Mouse (Mus musculus) forebrain, embryonic 13.5 days (tissue): ENCODE data around the gene Tmem74b. TPM values are rescaled to one million over a fixed set of nuclear protein-coding genes. Genes with fewer than 3 reads are reported as not detected.

Experiments used
- ATAC-seq: fragments of 200-750 bp; cut with Nextera tagmentation; 2 replicates; pipeline ENCODE4 v1.8.0; 2017
- H3K27ac ChIP-seq: fragments of 300-500 bp; sonication (generic); 2 replicates; pipeline ENCODE4 v1.5.1; 2015; ENCODE audit warnings: inconsistent platforms, mild to moderate bottlenecking, moderate library complexity
- H3K27me3 ChIP-seq: fragments of 300-500 bp; sonication (generic); 2 replicates; pipeline ENCODE4 v1.6.1; 2015; ENCODE audit warnings: mild to moderate bottlenecking, inconsistent platforms
- H3K36me3 ChIP-seq: fragments of 300-500 bp; sonication (generic); 2 replicates; pipeline ENCODE4 v1.6.1; 2015; ENCODE audit warnings: mild to moderate bottlenecking, inconsistent platforms; ENCODE audit not compliant: poor library complexity, severe bottlenecking
- H3K4me1 ChIP-seq: fragments of 300-500 bp; sonication (generic); 2 replicates; pipeline ENCODE4 v1.6.1; 2015; ENCODE audit warnings: inconsistent platforms
- H3K4me2 ChIP-seq: fragments of 300-500 bp; sonication (generic); 2 replicates; pipeline ENCODE4 v1.6.1; 2015; ENCODE audit warnings: inconsistent platforms, mild to moderate bottlenecking, moderate library complexity
- H3K4me3 ChIP-seq: fragments of 300-500 bp; sonication (generic); 2 replicates; pipeline ENCODE4 v1.5.1; 2015; ENCODE audit warnings: mild to moderate bottlenecking, inconsistent platforms
- H3K9ac ChIP-seq: fragments of 300-500 bp; sonication (generic); 2 replicates; pipeline ENCODE4 v1.6.1; 2015; ENCODE audit warnings: mild to moderate bottlenecking, inconsistent platforms
- H3K9me3 ChIP-seq: fragments of 300-500 bp; sonication (generic); replicated peaks from 2 replicates; pipeline ENCODE4 v1.6.1; 2016; ENCODE audit warnings: inconsistent platforms
- WGBS: fragments of 180-500 bp; shearing (Covaris S2); methylation state at CpG from one replicate; pipeline ENCODE4 v1.1.7; 2015; 5-methylcytosine and 5-hydroxymethylcytosine counted together
- polyA plus RNA-seq: library from polyadenylated mRNA; unstranded; fragments of >200 nt; fragmentation: Nextera tagmentation; extraction: Ambion mirVana; gene quantifications from 2 replicates; pipeline ENCODE4 v1.2.1, GENCODE M21; 2015

Tmem74b gene
- 13.3 and 16.9 TPM in 2 replicates for polyA plus RNA-seq

DNA sequence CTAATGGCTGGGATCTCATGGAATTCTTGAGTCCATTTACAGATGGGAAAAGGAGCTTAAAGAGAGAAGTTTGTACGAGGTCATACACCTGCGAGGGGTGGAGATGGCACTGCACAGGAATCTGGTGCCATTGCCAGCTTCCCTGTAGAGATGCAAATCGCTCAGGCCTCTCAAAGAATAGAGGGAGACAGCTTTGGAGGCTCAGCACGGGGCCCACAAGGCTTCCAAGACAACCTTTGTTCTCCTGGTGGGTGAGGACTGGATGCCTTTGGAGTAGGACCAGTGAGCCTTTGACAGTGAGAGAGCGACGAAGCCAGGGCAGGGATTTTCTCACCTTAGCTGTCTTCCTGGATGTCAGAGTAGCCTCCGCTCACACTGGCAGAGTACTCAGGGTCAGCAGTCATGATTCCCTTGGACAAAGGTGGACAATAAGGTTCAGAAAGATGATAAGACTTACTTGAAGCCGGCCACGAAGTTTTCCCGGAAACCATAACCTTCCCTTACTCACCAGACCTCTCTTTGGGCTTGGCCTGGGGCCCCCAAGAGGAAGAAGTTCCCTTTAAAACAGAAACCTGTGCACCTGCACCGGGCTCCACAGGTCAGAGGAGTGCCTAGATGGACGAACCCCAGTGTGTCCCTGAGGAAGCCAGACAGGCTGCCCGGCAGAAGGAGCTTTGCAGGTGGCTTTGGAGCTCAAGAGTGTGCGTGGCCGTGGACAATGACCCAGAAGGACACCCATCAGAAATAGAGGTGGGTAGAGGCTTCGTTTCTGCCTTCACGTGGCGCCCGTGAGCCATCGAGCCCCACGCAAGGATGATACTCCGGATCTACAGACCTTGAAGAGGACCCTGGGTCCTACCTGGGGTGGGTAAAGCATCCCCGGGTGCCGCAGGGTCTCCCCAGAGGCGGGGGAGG, at the start of gene Tmem74b:
Gene Tmem74b (plus strand): TSS at position 778 of the 915 bp plus-strand sequence.
- Histone ChIP-seq H3K4me1 (peaks cover 20% of the 10 kb centered on the region), H3K36me3 (peaks cover 6% of the 10 kb centered on the region; the same call in 1 of the 2 replicates)
- ATAC-seq, result no peak; the same call in 1 of the 2 replicates

DNA sequence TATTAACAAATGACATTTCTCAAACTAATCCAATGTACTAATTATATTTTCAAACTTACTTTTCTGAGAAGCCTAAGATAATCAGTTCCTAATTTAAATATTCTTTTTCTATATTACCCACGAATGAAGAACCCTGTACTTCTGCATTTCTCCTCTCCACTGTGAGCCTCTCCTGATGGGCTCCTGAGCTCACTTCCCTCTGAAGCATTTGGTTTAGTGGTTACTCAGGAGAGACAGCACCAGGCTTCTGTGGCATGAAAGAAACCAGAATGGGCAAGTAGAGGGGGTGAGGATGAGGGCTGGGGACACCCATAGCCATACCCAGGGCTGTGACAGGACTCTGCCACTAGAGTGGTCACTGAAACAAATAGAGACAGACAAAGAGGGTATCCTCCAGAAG, 49.8 kb upstream of the Tmem74b start:
- Histone ChIP-seq H3K27ac (no peak overlapping the region), H3K9me3 (no peaks in the 10 kb centered on the region), H3K36me3 (no peaks in the 10 kb centered on the region), H3K9ac (no peak overlapping the region), H3K4me1 (no peaks in the 10 kb centered on the region), H3K4me3 (no peak overlapping the region), H3K4me2 (no peak overlapping the region), H3K27me3 (no peaks in the 10 kb centered on the region)
- no peak for ATAC-seq
- 71% methylated on average over 1 of the region's 1 CpGs for WGBS

More for the DNA sequence above, at the start of gene Tmem74b:
- H3K4me3 ChIP-seq, result peak within 1 kb of the TSS; percentile 80
- no peaks in the 10 kb centered on the region for H3K9me3 ChIP-seq
- peak within 1 kb of the TSS; percentile 92 for H3K9ac ChIP-seq
- peak within 1 kb of the TSS; percentile 94 for H3K4me2 ChIP-seq
- 4% methylated on average over 23 of the region's 25 CpGs for WGBS
- peak within 1 kb of the TSS; percentile 44 for H3K27ac ChIP-seq
- H3K27me3 ChIP-seq, result peaks cover 6% of the 10 kb centered on the region; the same call in 1 of the 2 replicates

DNA sequence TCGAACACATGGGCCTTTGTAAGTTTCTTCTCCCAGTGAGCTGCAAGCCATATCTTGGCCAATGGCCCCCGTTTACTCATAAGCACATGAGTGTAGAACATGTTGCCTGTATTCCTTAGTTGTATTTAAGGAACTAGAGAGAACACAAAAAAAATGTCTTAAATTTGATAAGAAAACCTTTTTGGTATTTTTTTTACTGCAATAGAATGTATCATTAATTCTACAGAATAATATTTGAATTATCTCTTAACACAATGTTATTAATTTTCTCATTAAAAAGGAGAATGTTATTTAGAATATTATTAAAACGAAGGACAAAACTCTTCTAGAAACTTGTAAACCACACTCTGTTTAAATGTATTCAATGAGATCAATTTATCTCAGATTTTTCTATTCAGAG, 33.4 kb upstream of the Tmem74b start, which contains the start of gene Rad21l:
Gene Rad21l (minus strand): TSS at position 101 of the 400 bp plus-strand sequence.
- ATAC-seq, result no peak
- H3K4me3 ChIP-seq, result no peak within 1 kb of the TSS
- 73% methylated on average over 3 of the region's 3 CpGs for WGBS
- no peaks in the 10 kb centered on the region for H3K36me3 ChIP-seq
- no peak within 1 kb of the TSS for H3K27ac ChIP-seq
- H3K9me3 ChIP-seq, result no peaks in the 10 kb centered on the region
- H3K4me2 ChIP-seq, result no peak within 1 kb of the TSS
- H3K4me1 ChIP-seq, result no peaks in the 10 kb centered on the region
- H3K27me3 ChIP-seq, result peaks cover 4% of the 10 kb centered on the region; the same call in 1 of the 2 replicates
- H3K9ac ChIP-seq, result no peak within 1 kb of the TSS

DNA sequence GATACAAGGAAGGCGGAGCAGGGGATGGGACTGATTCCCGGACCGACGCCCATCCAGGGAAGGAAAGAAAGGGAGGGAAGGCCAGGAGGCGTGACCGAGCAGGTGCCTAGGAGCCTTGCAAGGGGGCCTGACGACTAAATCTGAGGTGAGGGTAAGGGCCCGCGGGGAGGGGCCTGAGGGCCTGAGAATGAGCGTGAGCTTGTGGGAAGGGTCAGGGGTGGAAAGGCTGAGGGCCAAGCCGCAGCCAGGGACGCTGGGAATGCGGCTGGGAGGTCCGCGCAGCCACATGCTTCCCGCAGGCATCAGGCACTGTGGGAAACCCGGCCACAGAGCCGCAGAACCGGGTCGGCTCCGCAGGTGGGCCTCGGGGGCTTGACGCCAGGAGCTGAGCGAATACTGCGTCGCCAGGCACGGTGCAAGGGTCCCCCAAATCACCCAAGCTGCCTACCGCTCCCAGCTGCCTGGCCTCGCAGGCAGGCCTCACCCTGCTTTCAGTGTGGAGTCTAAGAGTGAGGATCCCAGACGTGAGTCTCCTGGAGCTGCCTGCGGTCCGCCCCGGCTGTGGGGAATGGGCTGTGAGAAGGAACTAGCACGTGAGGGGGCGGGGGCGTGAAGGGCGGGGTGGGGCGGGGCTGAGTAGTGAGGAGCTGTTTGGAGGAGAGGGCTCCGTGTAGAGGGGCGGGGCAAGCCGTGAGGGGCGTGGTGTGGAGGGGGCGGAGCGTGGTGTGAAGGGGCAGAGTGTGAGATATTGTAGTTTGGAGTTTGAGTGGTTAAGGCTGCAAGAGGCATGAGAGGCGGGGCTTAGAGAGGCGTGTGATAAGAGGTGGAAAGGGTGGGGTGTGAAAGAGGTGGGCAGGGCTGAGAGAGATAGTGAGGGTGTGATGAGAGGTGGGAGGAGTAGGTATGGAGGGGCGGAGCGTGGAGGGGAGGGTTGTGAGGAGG, 31.5 kb upstream of the Tmem74b start:
- 39% methylated on average over 46 of the region's 48 CpGs for WGBS
- Histone ChIP-seq H3K9ac (no peak overlapping the region), H3K4me3 (peak overlapping the region; percentile 0; the same call in 1 of the 2 replicates), H3K4me2 (peak overlapping the region; percentile 33), H3K4me1 (no peaks in the 10 kb centered on the region), H3K27ac (no peak overlapping the region), H3K27me3 (peaks cover 4% of the 10 kb centered on the region; the same call in 1 of the 2 replicates), H3K36me3 (no peaks in the 10 kb centered on the region), H3K9me3 (no peaks in the 10 kb centered on the region)
- peak; percentile 57; the same call in 1 of the 2 replicates for ATAC-seq

DNA sequence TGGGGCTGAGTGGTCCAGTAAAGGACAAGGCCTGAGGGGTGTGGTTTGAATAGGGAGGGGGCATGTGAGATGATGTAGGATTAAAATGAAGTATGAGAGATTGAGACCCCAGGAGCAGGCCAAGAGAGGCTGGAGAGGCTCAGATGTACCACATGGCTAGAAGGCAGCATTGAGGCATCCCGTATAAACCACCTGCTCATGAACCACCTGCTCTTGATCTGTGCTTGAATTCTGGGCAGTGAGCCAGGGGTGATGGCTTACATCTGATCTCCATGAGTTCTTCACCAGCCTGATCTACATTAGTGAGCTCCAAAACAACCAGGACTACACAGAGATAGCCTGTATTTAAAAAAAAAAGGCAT, 30.9 kb upstream of the Tmem74b start:
- H3K9ac ChIP-seq, result no peak overlapping the region
- peak; percentile 36; the same call in 1 of the 2 replicates for ATAC-seq
- H3K9me3 ChIP-seq, result no peaks in the 10 kb centered on the region
- no peak overlapping the region for H3K27ac ChIP-seq
- H3K4me1 ChIP-seq, result no peaks in the 10 kb centered on the region
- 56% methylated on average over 1 of the region's 1 CpGs for WGBS
- H3K36me3 ChIP-seq, result no peaks in the 10 kb centered on the region
- H3K27me3 ChIP-seq, result peaks cover 4% of the 10 kb centered on the region; the same call in 1 of the 2 replicates
- no peak overlapping the region for H3K4me2 ChIP-seq
- H3K4me3 ChIP-seq, result no peak overlapping the region

DNA sequence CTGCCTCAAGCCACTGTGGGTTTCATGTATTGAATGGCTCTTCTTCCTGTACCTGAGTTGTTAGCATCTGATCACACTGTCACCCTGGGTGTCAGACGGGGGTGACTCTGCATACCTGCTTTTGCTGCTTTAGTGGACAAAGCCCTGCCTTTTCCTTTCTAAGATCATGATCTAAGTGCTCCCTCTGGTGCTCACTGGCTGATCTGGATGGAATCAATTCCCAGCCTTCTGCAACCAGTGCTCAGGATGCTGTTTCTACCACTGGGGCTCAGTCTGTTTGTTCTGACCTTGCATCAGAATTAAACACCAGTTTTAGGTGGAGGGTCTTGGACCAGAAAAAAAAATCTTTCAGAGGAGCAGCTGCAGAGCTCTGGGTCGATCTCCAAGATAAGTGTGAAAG, 25.6 kb upstream of the Tmem74b start:
- no peak overlapping the region for H3K4me3 ChIP-seq
- H3K9me3 ChIP-seq, result no peaks in the 10 kb centered on the region
- H3K36me3 ChIP-seq, result no peaks in the 10 kb centered on the region
- no peak overlapping the region for H3K9ac ChIP-seq
- ATAC-seq, result no peak
- H3K27ac ChIP-seq, result no peak overlapping the region
- no peaks in the 10 kb centered on the region for H3K27me3 ChIP-seq
- 64% methylated on average over 2 of the region's 2 CpGs for WGBS
- H3K4me1 ChIP-seq, result no peaks in the 10 kb centered on the region
- H3K4me2 ChIP-seq, result no peak overlapping the region

DNA sequence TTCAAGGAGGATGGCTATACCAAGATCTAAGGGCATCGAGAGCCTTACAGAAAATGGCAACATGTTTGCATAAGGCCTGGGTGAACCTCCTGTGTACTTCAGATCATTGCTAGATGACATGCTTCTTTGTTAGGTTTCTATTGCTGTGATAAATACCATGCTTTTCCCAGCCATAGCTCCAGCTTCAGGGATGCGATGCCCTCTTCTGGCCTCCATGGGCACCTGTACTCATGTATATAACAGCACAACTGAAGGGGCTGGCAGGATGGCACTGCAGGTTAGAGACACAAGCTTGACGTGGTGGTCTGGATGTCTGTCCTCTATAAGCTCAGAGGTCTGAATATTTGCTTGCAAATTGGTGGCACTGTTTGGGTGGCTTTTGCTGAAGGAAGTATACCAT, 19.5 kb upstream of the Tmem74b start:
- no peaks in the 10 kb centered on the region for H3K27me3 ChIP-seq
- no peak overlapping the region for H3K4me2 ChIP-seq
- H3K4me1 ChIP-seq, result no peaks in the 10 kb centered on the region
- 53% methylated on average over 3 of the region's 3 CpGs for WGBS
- peak; percentile 73; the same call in 1 of the 2 replicates for ATAC-seq
- no peaks in the 10 kb centered on the region for H3K9me3 ChIP-seq
- no peak overlapping the region for H3K4me3 ChIP-seq
- H3K9ac ChIP-seq, result no peak overlapping the region
- no peak overlapping the region for H3K27ac ChIP-seq
- no peaks in the 10 kb centered on the region for H3K36me3 ChIP-seq

DNA sequence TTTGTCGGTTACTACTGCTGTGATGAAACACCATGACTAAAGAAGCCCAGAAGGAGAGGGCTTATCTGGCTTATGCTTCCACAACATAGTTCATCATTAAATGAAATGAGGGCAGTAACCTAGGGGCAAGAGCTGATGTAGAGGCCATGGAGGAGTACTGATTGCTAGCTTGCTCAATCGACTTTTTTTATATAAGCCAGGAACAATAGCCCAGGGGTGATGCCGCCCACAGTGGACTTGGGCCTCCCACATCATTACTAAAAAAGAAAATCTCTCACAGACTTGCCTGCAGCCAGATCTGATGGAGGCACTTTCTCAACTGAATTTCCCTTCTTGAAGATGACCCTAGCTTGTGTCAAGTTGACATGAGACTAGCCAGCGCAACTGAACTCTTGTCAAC, 18.8 kb upstream of the Tmem74b start:
- Histone ChIP-seq H3K4me1 (no peaks in the 10 kb centered on the region), H3K9me3 (no peaks in the 10 kb centered on the region), H3K27me3 (no peaks in the 10 kb centered on the region), H3K4me2 (no peak overlapping the region), H3K4me3 (no peak overlapping the region), H3K27ac (no peak overlapping the region), H3K9ac (no peak overlapping the region), H3K36me3 (no peaks in the 10 kb centered on the region)
- WGBS, result 86% methylated on average over 4 of the region's 4 CpGs
- no peak for ATAC-seq

DNA sequence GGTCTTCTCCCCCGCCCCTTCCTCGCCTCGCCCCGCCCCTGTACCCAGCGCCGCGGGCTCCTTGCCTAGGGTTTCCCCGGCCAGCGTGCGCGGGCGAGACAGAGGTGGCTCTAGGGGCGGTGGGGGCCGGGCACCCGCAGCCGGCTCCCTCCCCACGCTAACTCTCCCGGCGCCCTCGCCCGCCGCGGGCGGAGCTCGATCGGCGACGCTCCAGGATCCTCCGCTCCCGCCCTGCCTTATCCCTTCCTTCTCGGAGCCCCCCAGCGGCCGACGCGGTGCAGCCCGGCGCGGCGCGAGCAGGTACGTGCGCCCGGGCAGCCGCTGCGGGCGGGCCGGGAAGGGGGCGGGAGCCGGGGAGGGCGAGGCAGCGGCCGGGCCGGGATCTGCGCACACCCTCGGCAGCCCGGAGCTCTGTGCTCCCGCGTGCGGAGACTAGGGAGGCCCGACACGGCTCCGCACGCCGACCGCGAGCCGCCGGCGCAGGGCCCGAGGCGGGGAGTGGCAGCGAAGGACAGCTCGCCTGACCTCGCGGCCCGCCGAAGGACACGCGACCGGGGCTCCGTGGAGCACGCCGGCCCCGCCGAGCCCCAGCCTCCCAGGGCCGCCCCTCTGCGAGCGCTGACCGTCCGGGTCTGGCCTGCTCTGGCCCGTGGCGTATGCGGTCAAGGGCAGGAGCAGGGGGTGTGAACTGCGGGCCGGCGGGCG, 490 bp downstream of the Tmem74b start:
- H3K36me3 ChIP-seq, result peaks cover 14% of the 10 kb centered on the region; the same call in 1 of the 2 replicates
- peak overlapping the region; percentile 94 for H3K4me2 ChIP-seq
- no peaks in the 10 kb centered on the region for H3K9me3 ChIP-seq
- peak overlapping the region; percentile 80 for H3K4me3 ChIP-seq
- WGBS, result under 1% methylated on average over 65 of the region's 97 CpGs
- peak overlapping the region; percentile 92 for H3K9ac ChIP-seq
- peak overlapping the region; percentile 44 for H3K27ac ChIP-seq
- H3K27me3 ChIP-seq, result peaks cover 6% of the 10 kb centered on the region; the same call in 1 of the 2 replicates
- peaks cover 20% of the 10 kb centered on the region for H3K4me1 ChIP-seq
- ATAC-seq, result peak; percentile 88

DNA sequence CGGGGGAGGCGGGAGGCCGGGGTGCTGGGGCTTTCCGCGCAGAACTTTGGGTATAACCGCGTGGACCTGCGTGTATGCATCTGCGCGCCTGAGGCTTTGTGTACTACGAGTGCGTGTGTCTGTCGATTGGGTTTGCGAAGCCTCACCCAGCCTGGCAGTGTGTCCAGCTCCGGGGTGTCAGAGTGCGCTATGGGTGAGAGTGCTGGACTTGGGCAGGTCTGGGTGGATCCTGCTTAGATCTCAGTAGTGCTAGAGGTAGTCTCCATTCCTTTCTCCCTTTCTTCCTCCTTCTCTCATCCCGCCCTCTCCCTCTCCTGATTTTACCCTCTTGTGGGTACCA, 1.0 kb downstream of the Tmem74b start:
- H3K27ac ChIP-seq, result peak overlapping the region; percentile 44
- H3K4me3 ChIP-seq, result peak overlapping the region; percentile 80
- H3K27me3 ChIP-seq, result peaks cover 6% of the 10 kb centered on the region; the same call in 1 of the 2 replicates
- peaks cover 20% of the 10 kb centered on the region for H3K4me1 ChIP-seq
- peak overlapping the region; percentile 92 for H3K9ac ChIP-seq
- H3K4me2 ChIP-seq, result peak overlapping the region; percentile 94
- H3K36me3 ChIP-seq, result peaks cover 20% of the 10 kb centered on the region; the same call in 1 of the 2 replicates
- WGBS, result under 1% methylated on average over 17 of the region's 17 CpGs
- ATAC-seq, result peak; percentile 61; the same call in 1 of the 2 replicates
- H3K9me3 ChIP-seq, result no peaks in the 10 kb centered on the region

DNA sequence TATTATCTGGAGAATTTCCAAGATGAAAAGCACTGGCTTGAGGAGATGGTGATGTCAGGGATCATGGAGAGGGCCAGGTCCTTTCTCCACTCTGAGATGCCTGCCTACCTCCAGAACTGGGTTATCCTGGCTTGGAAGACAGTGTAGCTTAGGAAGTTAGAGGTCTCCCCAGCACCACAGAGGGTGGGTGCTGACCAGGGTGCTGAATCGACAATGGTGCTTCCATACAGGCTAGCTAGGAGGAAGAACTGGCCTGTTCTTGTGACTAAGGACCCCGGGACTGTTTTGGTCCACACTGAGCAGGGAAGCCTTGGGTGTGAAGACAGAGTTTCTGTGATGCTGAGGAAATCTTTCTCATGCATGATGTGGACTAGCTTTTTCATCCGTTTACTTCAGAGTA, 10.8 kb downstream of the Tmem74b start:
- Histone ChIP-seq H3K27me3 (no peaks in the 10 kb centered on the region), H3K9ac (no peak overlapping the region), H3K4me3 (no peak overlapping the region), H3K9me3 (no peaks in the 10 kb centered on the region), H3K4me1 (no peaks in the 10 kb centered on the region), H3K36me3 (peaks cover 45% of the 10 kb centered on the region), H3K27ac (no peak overlapping the region), H3K4me2 (no peak overlapping the region)
- ATAC-seq, result no peak
- 37% methylated on average over 3 of the region's 3 CpGs for WGBS
